Mouse (Mus musculus): Measurements from ENCODE around the gene Dglucy. TPM values are rescaled to one million over a fixed set of nuclear protein-coding genes. Genes with fewer than 3 reads are reported as not detected.

Gene Dglucy
- total RNA-seq, 2 experiments from 2014 or later: 3.9 to 5.0 TPM

DNA sequence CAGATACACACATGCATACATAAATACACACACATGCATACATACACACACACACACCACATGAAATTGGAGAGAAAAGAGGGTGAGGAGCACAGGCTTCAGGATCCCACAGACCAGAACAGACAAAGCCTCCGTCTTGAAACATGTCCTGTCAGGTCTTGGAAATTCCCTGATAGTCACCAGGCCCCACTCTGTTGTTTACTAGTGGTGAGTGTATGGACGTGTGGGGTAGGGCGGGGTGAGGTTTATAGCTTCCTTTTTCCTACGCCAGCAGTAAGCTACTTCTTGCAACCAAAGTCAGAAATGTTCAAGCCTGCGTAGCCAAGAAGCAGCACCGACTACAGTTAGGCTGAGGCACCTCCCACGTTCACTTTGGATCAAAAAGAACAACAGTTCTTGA lies 104.3 kb downstream of the Dglucy start:
- DNase-seq: no peak

DNA sequence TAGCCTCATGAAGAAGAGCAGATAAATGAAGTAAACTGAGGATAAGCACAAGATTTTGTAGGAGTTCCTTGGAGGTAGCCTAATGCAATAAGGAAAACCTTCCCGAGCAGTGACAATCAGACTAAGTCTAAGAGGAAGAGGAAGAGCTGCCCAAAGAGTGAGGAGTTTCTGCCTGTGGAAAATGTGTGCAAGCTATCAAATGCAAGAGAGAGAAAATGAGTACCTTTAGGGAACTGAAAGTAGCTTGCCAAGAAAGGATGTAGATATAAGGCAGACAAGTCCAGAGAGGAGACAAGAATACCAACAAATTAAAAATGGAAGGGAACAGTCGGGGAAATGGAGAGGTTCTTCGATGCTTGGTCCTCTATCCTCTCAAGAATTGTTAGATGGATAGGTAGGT lies 106.7 kb downstream of the Dglucy start:
- DNase-seq: no peak

DNA sequence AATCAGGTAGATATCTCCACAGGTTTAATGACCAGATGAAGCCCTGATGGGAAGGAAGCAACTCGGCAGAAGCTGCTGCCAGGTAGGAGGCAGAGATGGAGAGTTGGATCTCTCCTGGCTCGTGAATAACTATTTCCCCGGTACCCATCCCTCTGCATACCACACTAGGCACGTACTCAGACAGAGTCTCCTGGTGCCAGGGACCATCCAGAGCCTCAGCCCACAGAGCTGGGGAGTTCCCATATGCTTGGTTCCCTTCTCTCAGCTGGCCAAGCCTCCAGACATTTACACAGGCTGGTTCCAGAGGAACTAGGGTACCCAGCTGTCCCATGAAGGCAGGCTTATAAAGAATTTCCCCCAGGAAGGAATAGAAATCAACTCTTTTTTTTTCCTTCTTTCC lies 108.0 kb downstream of the Dglucy start:
- DNase-seq: no peak

DNA sequence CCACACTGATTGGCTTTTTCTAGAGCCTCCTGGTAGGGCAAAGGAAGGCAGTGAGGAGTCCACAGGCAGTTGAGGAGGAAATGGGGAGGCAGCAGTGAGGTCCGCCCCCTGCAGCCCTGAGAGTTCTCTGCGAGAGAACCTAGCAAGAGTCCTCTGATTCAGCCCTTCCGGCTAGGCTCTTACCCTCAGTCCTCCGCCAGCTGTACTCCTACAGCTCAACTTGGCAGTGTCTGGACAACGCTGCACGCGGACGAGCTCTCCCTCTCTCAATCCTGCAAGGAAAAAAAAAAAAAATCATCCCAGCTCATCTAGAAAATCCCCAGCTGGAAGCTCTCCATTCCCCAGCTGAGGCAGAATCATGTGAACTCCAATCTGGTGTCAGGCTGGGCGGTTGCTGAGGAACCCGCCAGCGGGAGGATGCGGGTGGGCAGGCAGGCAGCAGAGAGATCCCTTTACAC lies 109.0 kb downstream of the Dglucy start:
- DNase-seq: peak; percentile 33

DNA sequence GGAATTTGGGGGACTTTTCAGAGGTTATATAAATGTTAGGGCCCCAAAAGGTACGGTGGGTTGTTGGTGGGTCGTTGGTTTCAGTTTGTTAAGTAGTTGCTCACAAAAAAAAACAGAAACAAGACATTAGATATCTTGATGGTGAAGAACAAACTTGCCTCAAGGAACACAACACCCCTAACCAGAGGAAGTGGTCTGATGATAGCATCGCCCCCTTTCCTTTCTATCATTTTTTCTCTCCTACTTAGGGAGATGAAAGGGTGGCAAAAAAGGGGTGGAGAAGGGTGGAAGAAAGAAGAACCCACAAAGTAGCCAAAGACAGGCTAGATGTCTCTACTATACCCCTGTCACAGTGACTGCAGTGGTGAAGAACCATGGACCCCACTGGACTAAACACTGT lies 111.7 kb downstream of the Dglucy start:
- no peak for DNase-seq

GRCm38 (mm10) chr12:100895504-100895903 lies 116.6 kb downstream of the Dglucy start:
- no peak for DNase-seq

- DNase-seq: no peak
Observed at GRCm38 (mm10) chr12:100896661-100897060, 117.8 kb downstream of the Dglucy start.

- no peak for DNase-seq
Observed at GRCm38 (mm10) chr12:100897736-100898650, 119.1 kb downstream of the Dglucy start.

- DNase-seq: no peak
Observed at GRCm38 (mm10) chr12:100899111-100899640, 120.3 kb downstream of the Dglucy start.

DNA sequence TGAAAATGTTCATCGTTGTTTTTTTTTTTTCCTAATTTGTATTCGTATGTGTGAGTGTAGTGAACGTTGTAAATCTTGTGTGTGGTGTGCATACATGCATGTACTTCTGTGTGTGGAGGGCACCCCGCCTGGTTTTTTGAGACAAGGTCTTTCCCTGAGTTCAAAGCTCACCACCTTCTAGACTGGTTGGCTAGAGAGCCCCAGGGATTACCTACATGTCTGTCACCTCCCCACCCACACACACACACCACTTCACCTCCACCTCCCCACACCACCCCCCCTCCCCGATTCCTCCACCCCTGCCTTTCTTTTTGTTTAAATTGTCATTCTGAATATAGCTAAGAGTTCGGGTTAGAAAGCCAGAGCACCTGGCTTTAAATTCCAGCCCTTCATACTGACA lies 122.0 kb downstream of the Dglucy start:
- no peak for DNase-seq

GRCm38 (mm10) chr12:100901386-100901785 lies 122.5 kb downstream of the Dglucy start:
- DNase-seq: no peak

GRCm38 (mm10) chr12:100903761-100904160 lies 124.9 kb downstream of the Dglucy start:
- DNase-seq: no peak

- no peak for DNase-seq
Observed at GRCm38 (mm10) chr12:100906861-100907260, 128.0 kb downstream of the Dglucy start.

DNA sequence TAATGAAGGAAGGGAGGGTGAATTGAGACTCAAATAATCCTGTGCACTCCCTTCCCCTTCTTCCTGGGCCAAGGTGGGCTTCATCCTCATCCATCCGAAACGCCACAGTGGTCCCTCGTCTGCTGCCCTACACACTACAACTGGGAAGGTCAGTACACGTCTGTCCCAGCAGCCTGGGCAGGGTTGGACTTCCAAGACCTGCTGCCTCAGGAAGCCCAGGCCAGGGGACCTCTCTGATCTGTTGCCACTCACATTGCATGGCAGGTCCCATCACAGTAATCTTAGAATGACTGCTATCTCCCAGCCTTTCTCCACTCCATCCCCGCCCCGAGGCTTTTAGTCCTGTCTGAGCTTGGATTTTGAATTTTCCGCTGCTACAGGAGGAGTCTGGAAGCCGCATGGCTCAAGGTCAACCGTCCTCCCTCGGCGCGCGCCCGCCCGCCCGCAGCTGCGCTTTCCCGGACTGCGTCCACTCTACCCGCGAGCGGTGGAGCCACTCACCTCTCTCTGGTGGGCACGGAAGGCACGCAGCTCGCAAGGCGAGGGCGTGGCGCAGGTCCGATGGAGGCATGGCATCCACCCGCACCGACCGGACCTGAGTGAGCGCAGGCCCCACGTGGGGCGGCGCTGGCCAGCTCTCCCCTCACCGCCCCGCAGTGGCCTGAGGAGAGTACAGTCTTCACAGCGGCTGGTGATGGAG lies 128.9 kb downstream of the Dglucy start, which contains the start of gene Gpr68:
Gene Gpr68 (minus strand): TSS at position 601 of the 700 bp plus-strand sequence.
- peak; percentile 41 for DNase-seq

GRCm38 (mm10) chr12:100908298-100909034 lies 129.6 kb downstream of the Dglucy start:
- no peak for DNase-seq

GRCm38 (mm10) chr12:100909765-100910164 lies 130.9 kb downstream of the Dglucy start:
- no peak for DNase-seq

- no peak for DNase-seq
Observed at GRCm38 (mm10) chr12:100910731-100911130, 131.9 kb downstream of the Dglucy start.

GRCm38 (mm10) chr12:100924646-100925339 lies 145.9 kb downstream of the Dglucy start:
- no peak for DNase-seq

DNA sequence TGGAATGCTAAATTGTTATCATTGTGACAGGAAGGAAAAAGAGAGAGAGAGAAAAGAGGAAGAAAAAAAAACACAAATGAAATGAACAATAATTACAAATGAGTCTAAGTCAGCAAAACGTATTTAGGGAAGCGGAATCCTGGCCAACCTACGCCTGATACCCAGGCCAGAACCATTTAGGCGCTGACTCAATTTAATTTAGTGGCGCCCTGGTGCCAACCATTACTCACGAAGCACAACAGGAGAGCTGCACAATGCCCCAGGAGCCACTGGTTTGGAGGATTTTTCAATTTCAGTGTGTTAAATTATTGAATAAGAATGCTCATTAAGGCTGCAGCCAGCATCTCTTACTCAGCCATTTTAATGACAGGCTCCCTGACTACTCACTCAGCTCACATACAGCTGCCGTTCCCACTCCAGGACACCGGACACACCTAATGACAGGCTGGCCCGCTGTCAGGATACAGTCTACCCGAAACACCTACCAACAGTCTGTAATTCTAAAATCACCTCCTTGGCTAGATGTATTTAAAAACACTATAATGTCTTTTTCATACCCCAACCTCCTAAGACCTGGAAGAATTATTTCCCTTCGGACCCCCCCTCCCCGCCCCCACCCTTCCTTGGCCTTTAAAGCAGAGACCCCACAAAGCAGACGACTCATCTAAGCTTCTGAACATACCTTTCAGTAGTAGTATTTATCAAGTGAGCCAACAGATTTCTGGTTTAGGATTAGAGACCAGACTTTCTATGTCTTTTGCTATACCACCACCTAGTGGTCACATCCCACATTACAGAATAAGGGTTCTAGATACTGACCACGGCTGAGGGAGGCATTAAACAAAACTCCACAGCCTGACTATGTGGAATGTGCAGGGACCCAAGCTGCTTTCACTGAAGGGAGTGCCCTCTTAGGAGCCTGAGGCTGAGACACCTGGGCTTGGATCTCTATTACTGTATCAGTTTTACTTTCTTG lies 147.1 kb downstream of the Dglucy start:
- DNase-seq: peak; percentile 57

DNA sequence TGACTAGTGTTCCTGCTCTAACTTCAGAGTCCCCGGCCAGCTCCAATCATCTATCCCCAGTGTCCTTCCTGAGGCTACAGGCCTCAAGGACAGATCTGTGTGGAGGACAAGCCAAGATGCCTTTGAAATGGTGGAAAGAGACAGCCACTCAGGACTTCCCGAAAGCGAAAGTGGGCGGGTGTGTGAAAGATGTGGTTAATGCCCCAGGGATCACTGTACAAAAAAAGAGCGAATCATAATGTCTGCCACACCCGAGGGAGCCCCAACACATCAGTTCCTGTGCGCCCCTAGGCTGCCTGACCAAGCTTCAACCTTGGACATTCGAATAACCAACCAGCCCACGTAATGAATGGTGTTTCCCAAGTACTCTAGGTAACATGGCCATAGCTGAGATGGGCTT lies 149.4 kb downstream of the Dglucy start:
- DNase-seq: no peak

All from gastrocnemius, postnatal 10 days (tissue).